Mouse (Mus musculus) kidney, adult 2 months (tissue): ENCODE measurements around the gene Apba3.

Experiments used
- CTCF ChIP-seq: fragments of 200-500 bp; conservative IDR thresholded peaks from 2 replicates; pipeline ENCODE4 v1.5.1; 2011; ENCODE audit warnings: low read depth, mild to moderate bottlenecking, control low read depth, low read length, moderate library complexity, mixed read lengths; ENCODE audit not compliant: insufficient read depth, insufficient read length
- POLR2A ChIP-seq: fragments of 200-500 bp; IDR thresholded peaks from one replicate; pipeline ENCODE4 v1.6.1; 2011; ENCODE audit warnings: low read depth, low read length, control low read depth

DNA sequence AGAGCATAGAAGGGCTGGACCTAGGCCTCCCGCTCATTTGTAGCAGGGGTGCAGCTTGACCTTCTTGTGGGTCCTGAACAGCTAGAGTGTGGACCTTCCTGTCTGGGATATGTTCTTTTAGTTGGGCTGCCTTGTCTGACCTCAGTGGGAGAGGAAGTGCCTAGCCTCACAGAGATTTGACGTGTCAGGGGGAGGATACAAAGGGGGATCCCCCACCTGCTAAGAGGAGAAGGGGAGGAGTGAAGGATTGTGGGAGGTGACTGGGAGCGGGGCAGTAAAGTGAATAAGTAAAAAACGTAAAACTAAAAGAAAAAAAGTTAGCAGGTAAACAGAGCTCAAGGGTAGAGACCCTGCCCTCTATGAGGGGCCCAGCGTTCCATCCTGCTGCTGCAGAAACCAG, 42.8 kb downstream of the Apba3 start:
- no peak for TF ChIP-seq POLR2A
- no peak for TF ChIP-seq CTCF
